Mouse (Mus musculus) heart, embryonic 13.5 days (tissue): ENCODE measurements around the gene Ank3. TPM values are rescaled to one million over a fixed set of nuclear protein-coding genes. Genes with fewer than 3 reads are reported as not detected.

Experiments used
- ATAC-seq: fragments of 200-750 bp; cut with Nextera tagmentation; 2 replicates; pipeline ENCODE4 v1.8.0; 2017; ENCODE audit warnings: moderate TSS enrichment; ENCODE audit not compliant: insufficient number of reproducible peaks, low FRiP score, low TSS enrichment; ENCODE audit errors: extremely low read depth
- H3K27ac ChIP-seq: fragments of 300-500 bp; sonication (generic); replicated peaks from 2 replicates; pipeline ENCODE4 v1.5.1; 2015; ENCODE audit warnings: moderate library complexity, mild to moderate bottlenecking, inconsistent platforms
- H3K27me3 ChIP-seq: fragments of 300-500 bp; sonication (generic); replicated peaks from 2 replicates; pipeline ENCODE4 v1.6.1; 2015; ENCODE audit warnings: mild to moderate bottlenecking, inconsistent platforms
- H3K36me3 ChIP-seq: fragments of 300-500 bp; sonication (generic); 2 replicates; pipeline ENCODE4 v1.6.1; 2015; ENCODE audit warnings: mild to moderate bottlenecking, inconsistent platforms
- H3K4me1 ChIP-seq: fragments of 300-500 bp; sonication (generic); 2 replicates; pipeline ENCODE4 v1.6.1; 2015; ENCODE audit warnings: inconsistent platforms
- H3K4me2 ChIP-seq: fragments of 300-500 bp; sonication (generic); 2 replicates; pipeline ENCODE4 v1.6.1; 2015; ENCODE audit warnings: inconsistent platforms, mild to moderate bottlenecking, moderate library complexity
- H3K4me3 ChIP-seq: fragments of 300-500 bp; sonication (generic); 2 replicates; pipeline ENCODE4 v1.5.1; 2015; ENCODE audit warnings: moderate library complexity, mild to moderate bottlenecking, inconsistent platforms
- H3K9ac ChIP-seq: fragments of 300-500 bp; sonication (generic); 2 replicates; pipeline ENCODE4 v1.6.1; 2015; ENCODE audit warnings: inconsistent platforms, mild to moderate bottlenecking, moderate library complexity
- H3K9me3 ChIP-seq: fragments of 300-500 bp; sonication (generic); 2 replicates; pipeline ENCODE4 v1.6.1; 2016; ENCODE audit warnings: inconsistent platforms
- WGBS: fragments of 180-500 bp; shearing (Covaris S2); methylation state at CpG from one replicate; pipeline ENCODE4 v1.1.7; 2015; ENCODE audit warnings: mixed read lengths; 5-methylcytosine and 5-hydroxymethylcytosine counted together
- polyA plus RNA-seq: library from polyadenylated mRNA; unstranded; fragments of >200 nt; fragmentation: Nextera tagmentation; extraction: Ambion mirVana; gene quantifications from 2 replicates; pipeline ENCODE4 v1.2.1, GENCODE M21; 2015

The Ank3 gene
- polyA plus RNA-seq, 1 experiment from 2014 or later, result 30.8 TPM

DNA sequence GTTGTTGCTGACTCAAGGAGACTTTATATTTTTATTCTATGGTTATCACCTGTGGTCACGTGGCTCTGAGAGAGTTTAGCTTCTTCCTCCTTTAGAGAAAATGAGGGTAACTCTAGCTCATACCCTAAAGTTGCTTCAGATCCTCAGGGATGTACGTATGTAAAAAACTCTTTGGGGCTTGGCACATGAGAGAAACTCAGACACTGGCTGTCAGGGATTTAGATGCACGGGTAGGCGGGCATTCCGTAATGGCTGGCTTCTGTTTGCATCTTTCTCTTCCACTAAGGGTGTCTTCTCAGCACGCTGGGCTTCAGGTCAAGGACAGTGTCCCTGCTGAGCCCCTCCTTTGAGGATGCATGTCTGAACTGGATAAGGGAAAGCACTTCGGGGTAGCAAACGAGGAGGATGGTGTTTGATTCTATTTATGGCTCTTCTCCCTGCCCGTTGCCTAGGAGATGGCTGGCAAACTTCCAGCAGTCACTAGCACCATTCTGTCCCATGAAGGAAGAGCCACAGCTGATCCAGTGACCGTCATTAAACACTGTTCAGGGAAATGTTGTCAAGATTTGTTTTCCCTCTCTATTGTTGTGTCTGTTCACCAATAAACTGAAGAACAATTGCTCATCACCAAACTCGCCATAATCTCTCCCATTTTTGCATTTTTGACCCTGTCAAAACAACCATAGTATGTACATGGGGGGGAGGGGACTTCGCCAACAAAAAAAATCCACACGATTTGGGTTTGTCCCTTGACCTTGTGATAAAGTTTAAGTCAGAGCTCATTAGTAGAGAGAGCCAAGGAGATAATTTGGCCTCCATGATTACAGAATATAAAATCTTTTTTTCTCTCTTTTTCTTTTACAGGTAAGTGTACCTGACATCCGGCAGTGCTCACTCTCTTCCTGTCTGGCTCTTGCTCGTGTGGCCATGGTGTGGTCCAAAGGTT lies 195.9 kb downstream of the Ank3 start:
- Histone ChIP-seq H3K36me3 (peaks cover 8% of the 10 kb centered on the region; the same call in 1 of the 2 replicates), H3K9ac (no peak overlapping the region), H3K4me1 (peaks cover 26% of the 10 kb centered on the region), H3K27me3 (no peaks in the 10 kb centered on the region), H3K4me3 (peak overlapping the region; percentile 25), H3K27ac (peak overlapping the region; percentile 79), H3K9me3 (no peaks in the 10 kb centered on the region; the same call in 1 of the 2 replicates), H3K4me2 (peak overlapping the region; percentile 58)
- WGBS, result 28% methylated on average over 15 of the region's 15 CpGs
- ATAC-seq, result peak; percentile 56

DNA sequence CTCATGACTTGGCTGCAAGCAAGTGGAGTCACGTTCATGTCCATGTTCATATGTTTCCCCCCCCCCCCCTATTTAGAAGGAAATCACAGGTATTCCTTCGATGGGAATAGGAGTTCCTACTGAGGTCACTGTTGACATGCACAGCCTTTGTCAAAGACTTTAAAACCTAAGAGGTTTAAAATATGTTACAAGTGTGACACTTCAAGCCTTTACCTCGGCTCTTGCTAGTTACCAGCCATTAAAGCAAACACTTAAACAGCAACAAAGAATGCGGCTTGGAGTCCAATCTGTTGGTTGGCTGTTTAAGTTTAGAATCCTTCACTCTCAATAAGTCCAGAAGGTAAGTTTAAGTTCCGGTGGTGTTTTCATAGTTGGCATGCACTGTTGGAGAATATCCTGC lies 196.9 kb downstream of the Ank3 start:
- peaks cover 8% of the 10 kb centered on the region; the same call in 1 of the 2 replicates for H3K36me3 ChIP-seq
- no peak overlapping the region for H3K4me3 ChIP-seq
- H3K27me3 ChIP-seq, result no peaks in the 10 kb centered on the region
- H3K27ac ChIP-seq, result no peak overlapping the region
- no peak for ATAC-seq
- H3K4me2 ChIP-seq, result no peak overlapping the region
- H3K4me1 ChIP-seq, result peaks cover 26% of the 10 kb centered on the region
- no peaks in the 10 kb centered on the region; the same call in 1 of the 2 replicates for H3K9me3 ChIP-seq
- H3K9ac ChIP-seq, result no peak overlapping the region
- 76% methylated on average over 5 of the region's 5 CpGs for WGBS

DNA sequence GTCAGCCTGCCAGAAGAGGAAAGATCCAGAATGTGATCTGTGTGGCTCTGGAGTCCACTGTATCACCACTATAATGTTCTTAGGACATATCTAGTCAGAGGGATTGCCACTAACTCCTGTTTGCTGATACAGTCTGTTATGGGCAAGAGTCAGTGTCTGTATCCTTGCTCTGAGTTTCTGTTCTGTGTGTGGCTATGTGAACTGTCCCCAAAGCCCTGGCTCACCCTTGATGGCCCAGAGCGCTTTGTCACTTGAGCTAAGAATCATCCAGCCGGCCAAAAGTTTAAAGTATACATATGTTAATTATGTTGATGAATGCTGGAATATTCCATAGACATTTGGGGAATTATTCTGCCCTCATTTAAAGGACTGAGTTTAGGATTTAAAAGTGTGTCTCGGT lies 202.9 kb downstream of the Ank3 start:
- H3K27ac ChIP-seq, result no peak overlapping the region
- no peaks in the 10 kb centered on the region for H3K27me3 ChIP-seq
- H3K36me3 ChIP-seq, result peaks cover 8% of the 10 kb centered on the region; the same call in 1 of the 2 replicates
- no peak overlapping the region for H3K9ac ChIP-seq
- peaks cover 17% of the 10 kb centered on the region for H3K4me1 ChIP-seq
- H3K4me3 ChIP-seq, result no peak overlapping the region
- no peaks in the 10 kb centered on the region for H3K9me3 ChIP-seq
- ATAC-seq, result no peak
- WGBS, result 77% methylated on average over 3 of the region's 3 CpGs
- no peak overlapping the region for H3K4me2 ChIP-seq

DNA sequence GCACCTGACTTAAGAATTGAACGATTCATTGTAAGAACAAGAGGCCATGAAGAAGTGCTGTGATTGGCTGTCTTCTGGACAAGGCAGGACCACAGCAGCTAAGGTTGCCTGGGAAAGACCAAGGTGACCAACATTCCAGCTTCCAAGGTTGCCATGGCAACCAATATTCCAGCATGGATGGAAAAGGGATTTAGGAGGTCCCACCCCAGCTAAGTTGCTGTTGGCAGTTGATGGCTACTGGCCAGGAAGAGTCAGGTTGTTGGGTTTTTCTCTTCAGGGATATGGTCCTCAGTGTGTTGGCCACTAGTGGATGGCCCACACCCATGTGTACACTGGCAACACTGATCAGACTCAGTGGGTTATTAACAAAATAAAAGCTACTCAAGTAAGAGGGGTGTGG lies 204.1 kb downstream of the Ank3 start:
- Histone ChIP-seq H3K4me2 (no peak overlapping the region), H3K4me3 (no peak overlapping the region), H3K9ac (no peak overlapping the region), H3K27ac (no peak overlapping the region), H3K27me3 (no peaks in the 10 kb centered on the region), H3K4me1 (peaks cover 17% of the 10 kb centered on the region), H3K9me3 (no peaks in the 10 kb centered on the region), H3K36me3 (peaks cover 2% of the 10 kb centered on the region; the same call in 1 of the 2 replicates)
- WGBS, result 86% methylated on average over 1 of the region's 1 CpGs
- no peak for ATAC-seq

DNA sequence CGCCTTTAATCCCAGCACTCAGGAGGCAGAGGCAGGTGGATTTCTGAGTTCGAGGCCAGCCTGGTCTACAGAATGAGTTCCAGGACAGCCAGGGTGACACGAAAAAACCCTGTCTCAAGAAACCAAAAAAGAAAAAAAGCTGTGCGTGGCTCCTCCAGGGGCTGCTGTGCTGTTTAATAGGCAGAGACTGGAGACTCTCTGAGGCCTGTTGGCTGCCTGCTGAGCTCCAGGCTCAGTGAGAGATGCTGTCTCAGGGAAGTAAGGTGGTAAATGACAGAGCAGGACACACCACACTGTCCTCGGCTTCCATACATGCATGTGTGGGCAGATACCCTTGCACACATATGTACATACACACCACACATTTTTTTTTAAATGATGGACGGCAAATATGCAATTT lies 206.0 kb downstream of the Ank3 start:
- Histone ChIP-seq H3K27me3 (no peaks in the 10 kb centered on the region), H3K9me3 (no peaks in the 10 kb centered on the region), H3K36me3 (no peaks in the 10 kb centered on the region; the same call in 1 of the 2 replicates), H3K4me2 (no peak overlapping the region), H3K27ac (no peak overlapping the region), H3K9ac (no peak overlapping the region), H3K4me3 (no peak overlapping the region), H3K4me1 (peaks cover 17% of the 10 kb centered on the region)
- WGBS, result 78% methylated on average over 6 of the region's 6 CpGs
- ATAC-seq, result no peak

DNA sequence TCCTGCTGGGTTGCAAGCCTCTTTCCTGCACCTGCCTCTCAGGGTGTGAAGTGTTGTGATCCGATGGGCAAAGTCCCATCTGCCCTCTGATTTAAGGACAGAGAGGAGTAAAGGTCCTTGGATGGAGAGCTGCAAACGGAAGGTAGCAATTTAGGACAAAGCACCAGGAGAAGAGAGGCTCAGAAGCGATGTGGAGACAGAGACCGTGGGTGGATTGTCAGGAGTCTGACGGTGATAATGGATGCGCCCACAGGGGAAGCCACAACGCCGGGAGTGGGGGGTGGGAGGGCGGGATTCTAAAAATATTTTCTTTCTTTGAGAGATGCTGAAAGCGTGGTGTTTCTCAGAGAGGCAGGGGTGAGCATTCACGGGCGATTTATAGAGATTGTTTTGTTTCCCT lies 206.6 kb downstream of the Ank3 start:
- no peak for ATAC-seq
- 22% methylated on average over 12 of the region's 12 CpGs for WGBS
- H3K4me2 ChIP-seq, result peak overlapping the region; percentile 44

DNA sequence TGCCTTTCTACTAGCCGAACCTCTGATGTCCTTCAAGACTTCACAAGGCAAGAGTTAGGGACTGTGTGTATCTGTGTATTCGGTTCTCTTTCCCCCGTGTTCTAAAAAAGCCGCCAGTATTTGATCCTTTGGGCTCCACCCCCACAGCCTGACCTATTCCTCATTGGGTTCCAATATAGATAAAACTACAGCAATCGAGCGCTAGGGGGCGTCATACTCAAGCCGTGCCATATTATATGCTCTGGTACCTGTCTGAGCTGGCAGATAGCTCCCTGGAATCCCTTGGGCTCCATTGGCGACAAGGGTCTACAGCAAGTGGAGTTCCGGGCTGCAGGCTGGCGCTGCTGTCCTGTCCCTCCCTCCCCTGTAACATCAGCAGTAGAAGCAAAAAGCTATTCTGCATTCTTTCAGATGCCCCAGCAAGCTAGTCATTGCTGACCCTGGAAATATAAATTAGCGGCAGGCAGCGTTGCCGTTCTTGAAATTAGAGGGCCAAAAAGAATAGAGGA lies 209.1 kb downstream of the Ank3 start:
- Histone ChIP-seq H3K4me1 (peaks cover 31% of the 10 kb centered on the region), H3K4me2 (no peak overlapping the region), H3K27ac (no peak overlapping the region), H3K4me3 (no peak overlapping the region), H3K9ac (no peak overlapping the region), H3K9me3 (no peaks in the 10 kb centered on the region), H3K36me3 (no peaks in the 10 kb centered on the region; the same call in 1 of the 2 replicates), H3K27me3 (no peaks in the 10 kb centered on the region)
- WGBS, result 67% methylated on average over 14 of the region's 14 CpGs
- no peak for ATAC-seq

More for the DNA sequence above, 206.6 kb downstream of the Ank3 start:
- Histone ChIP-seq H3K4me1 (peaks cover 17% of the 10 kb centered on the region), H3K9me3 (no peaks in the 10 kb centered on the region), H3K36me3 (no peaks in the 10 kb centered on the region; the same call in 1 of the 2 replicates), H3K4me3 (no peak overlapping the region), H3K27ac (no peak overlapping the region), H3K9ac (peak overlapping the region; percentile 62), H3K27me3 (no peaks in the 10 kb centered on the region)

DNA sequence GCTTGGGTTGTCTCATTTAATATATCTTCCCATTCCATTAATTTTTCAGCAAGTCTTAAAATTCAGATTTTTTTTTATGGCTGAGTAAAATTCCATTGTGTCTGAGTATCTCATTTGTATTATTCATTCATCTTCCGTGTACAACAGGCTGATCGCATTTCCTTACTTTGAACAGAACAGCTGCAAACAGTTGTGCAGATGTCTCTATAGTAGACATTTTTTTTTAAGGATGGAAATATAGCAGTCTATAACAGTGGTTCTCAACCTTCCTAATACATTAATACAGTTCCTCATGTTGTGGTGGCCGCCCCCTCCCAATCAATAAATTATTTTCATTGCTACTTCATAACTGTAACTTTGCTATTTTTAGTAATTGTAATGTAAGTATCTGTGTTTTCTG lies 212.7 kb downstream of the Ank3 start:
- Histone ChIP-seq H3K36me3 (no peaks in the 10 kb centered on the region; the same call in 1 of the 2 replicates), H3K9me3 (no peaks in the 10 kb centered on the region), H3K27me3 (no peaks in the 10 kb centered on the region), H3K27ac (peak overlapping the region; percentile 76), H3K4me2 (peak overlapping the region; percentile 29; the same call in 1 of the 2 replicates), H3K4me1 (peaks cover 24% of the 10 kb centered on the region), H3K9ac (peak overlapping the region; percentile 33; the same call in 1 of the 2 replicates), H3K4me3 (no peak overlapping the region)
- no peak for ATAC-seq
- WGBS, result 79% methylated on average over 3 of the region's 3 CpGs

DNA sequence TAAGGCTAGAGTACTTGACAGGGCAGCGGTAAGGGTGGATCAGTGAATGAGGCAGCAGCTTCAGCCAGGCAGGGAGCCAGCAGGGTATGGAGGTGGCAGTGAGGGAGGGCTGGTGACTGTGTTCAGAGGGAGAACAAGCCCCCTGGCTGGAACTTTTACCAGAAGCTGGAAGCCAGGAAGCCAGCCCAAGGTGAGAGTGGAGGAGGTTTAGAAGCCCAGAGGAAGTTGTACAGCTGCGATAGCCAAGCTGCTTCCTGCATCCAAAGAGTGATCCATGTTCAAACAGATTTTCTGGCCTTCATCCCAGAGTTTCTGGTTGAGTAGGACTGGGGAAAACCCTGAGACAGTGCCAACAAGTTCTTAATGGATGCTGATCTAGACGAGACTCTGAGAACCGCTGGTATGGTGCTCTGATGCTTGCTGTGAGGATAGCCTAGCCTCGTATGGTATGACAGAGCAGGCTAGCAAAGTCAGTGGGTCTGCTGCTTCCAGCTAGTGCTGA lies 213.3 kb downstream of the Ank3 start:
- Histone ChIP-seq H3K27me3 (no peaks in the 10 kb centered on the region), H3K4me2 (peak overlapping the region; percentile 29), H3K9me3 (no peaks in the 10 kb centered on the region), H3K4me1 (peaks cover 27% of the 10 kb centered on the region), H3K27ac (peak overlapping the region; percentile 76), H3K36me3 (no peaks in the 10 kb centered on the region; the same call in 1 of the 2 replicates), H3K4me3 (no peak overlapping the region), H3K9ac (peak overlapping the region; percentile 33; the same call in 1 of the 2 replicates)
- ATAC-seq, result 0 out of 2 replicates have a peak, but pooled peaks have one; percentile 37
- 39% methylated on average over 5 of the region's 5 CpGs for WGBS

DNA sequence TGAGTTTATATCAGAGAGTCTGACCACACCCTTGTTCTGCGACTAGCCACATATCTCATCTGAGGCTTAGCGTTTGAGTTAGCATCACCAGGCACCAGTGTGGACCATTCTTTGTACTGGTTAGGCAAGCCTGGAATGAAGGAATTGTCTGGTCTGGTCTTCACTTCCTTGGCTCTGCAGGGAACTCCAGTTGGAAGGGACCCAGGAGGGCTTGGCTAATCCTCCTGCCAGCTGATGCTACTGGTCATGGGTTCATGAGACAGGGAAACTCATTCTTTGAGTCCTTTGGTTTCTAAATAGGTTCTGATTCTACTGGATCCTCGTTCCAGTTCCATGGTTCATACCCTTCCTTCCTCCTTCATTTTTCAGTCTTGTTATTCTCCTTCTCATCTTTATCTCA lies 218.4 kb downstream of the Ank3 start:
- WGBS, result 69% methylated on average over 3 of the region's 3 CpGs
- peaks cover 59% of the 10 kb centered on the region for H3K4me1 ChIP-seq
- H3K27me3 ChIP-seq, result no peaks in the 10 kb centered on the region
- no peak for ATAC-seq
- H3K4me3 ChIP-seq, result no peak overlapping the region
- H3K36me3 ChIP-seq, result no peaks in the 10 kb centered on the region
- no peaks in the 10 kb centered on the region for H3K9me3 ChIP-seq
- peak overlapping the region; percentile 55 for H3K27ac ChIP-seq
- H3K9ac ChIP-seq, result no peak overlapping the region
- H3K4me2 ChIP-seq, result peak overlapping the region; percentile 50

DNA sequence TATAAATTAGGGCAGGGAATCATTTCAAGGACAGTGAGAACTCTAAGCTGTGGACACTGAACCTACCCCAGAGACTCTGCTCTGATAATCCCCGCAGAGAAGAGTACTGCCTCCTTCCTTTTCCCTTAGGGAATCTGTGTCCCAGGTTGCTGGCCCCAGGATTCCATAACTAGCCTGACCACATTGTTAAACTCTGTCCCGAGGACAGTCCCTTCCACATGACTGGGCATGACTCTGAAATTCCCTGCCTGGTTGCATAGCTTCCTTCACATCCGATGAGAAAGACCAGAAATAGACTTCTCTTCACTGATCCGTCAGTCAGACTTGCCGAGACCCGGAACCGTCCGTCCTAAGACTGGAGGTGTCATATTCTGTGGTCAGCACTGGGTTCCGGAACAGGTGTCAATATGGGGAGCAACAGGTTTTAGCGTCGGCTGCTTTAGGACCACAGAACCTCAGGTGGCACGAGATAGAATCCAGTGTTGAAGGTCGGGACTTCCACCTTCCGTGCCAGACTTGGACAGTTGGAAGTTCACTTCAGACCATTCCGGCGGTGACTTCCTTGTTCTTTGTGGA lies 219.1 kb downstream of the Ank3 start:
- Histone ChIP-seq H3K9ac (peak overlapping the region; percentile 38; the same call in 1 of the 2 replicates), H3K4me3 (peak overlapping the region; percentile 13), H3K4me1 (peaks cover 55% of the 10 kb centered on the region), H3K4me2 (peak overlapping the region; percentile 50), H3K36me3 (no peaks in the 10 kb centered on the region), H3K27me3 (no peaks in the 10 kb centered on the region), H3K27ac (peak overlapping the region; percentile 55), H3K9me3 (no peaks in the 10 kb centered on the region)
- WGBS, result 54% methylated on average over 16 of the region's 16 CpGs
- ATAC-seq, result no peak
